Mouse (Mus musculus) olfactory bulb, adult 2 months (tissue): ENCODE measurements around the gene Mafg.

Source experiments
- CTCF ChIP-seq: fragments of 200-500 bp; IDR thresholded peaks from 2 replicates; pipeline ENCODE4 v1.5.1; 2012; ENCODE audit warnings: low read depth, mild to moderate bottlenecking, low read length, moderate library complexity; ENCODE audit not compliant: insufficient read depth
- POLR2A ChIP-seq: fragments of 200-500 bp; IDR thresholded peaks from 2 replicates; pipeline ENCODE4 v1.6.1; 2012; ENCODE audit warnings: mild to moderate bottlenecking, low read depth, low read length, moderate library complexity; ENCODE audit not compliant: insufficient read depth

DNA sequence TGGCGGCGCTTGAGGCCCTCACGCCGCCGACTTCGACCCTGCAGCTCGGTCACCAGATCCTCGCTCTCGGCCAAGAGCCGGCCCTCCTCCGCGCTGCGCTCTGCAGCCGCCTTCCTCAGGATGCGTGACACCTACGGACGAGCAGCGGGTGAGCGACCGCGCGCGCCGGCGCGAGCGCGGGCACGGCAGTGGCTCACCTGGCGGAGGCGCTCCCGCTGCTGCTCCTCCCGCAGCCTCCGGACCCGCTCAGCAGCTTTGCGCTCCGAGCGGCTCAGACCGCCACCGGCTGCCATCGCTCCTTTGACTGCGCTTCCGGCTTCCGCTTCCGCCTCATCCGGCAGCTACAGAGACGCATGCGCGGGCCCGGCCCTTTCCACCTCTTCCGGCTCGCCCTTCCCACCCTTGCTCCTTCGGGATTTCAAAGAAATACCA, 8.7 kb downstream of the Mafg start:
- TF ChIP-seq CTCF = no peak
- TF ChIP-seq POLR2A = peak; percentile 70
